Mouse (Mus musculus) testis, adult 2 months (tissue): ENCODE results near the gene Eef1g.

Experiments used
- CTCF ChIP-seq: fragments of 200-500 bp; IDR thresholded peaks from 2 replicates; pipeline ENCODE4 v1.5.1; 2012; ENCODE audit warnings: low read depth, mild to moderate bottlenecking, inconsistent platforms, low read length, moderate library complexity; ENCODE audit not compliant: control insufficient read depth, insufficient read depth, insufficient replicate concordance
- POLR2A ChIP-seq: fragments of 200-500 bp; IDR thresholded peaks from 2 replicates; pipeline ENCODE4 v1.6.1; 2012; ENCODE audit warnings: low read depth, mild to moderate bottlenecking, inconsistent platforms, low read length, moderate library complexity; ENCODE audit not compliant: control insufficient read depth

- TF ChIP-seq CTCF (no peak), POLR2A (no peak)
Measured at GRCm38 (mm10) chr19:9025562-9026257, 58.9 kb downstream of the Eef1g start.
